Mouse (Mus musculus) yolk sac, embryonic 10.5 days (tissue): ENCODE measurements around the gene Prss34.

Experiments
- DNase-seq: peaks from one replicate; pipeline ENCODE4 v3.0.0-alpha.2; 2017; ENCODE audit warnings: low spot score

The Prss34 gene

GRCm38 (mm10) chr17:25298094-25298493, at the start of gene Prss34:
Gene Prss34, plus strand, starts transcription at chr17:25298394.
- DNase-seq = no peak

- DNase-seq = no peak
Observed at GRCm38 (mm10) chr17:25250181-25250835, 47.9 kb upstream of the Prss34 start.

- DNase-seq = no peak
Observed at GRCm38 (mm10) chr17:25252643-25253042, 45.6 kb upstream of the Prss34 start.

GRCm38 (mm10) chr17:25253760-25254159, 44.4 kb upstream of the Prss34 start:
- DNase-seq = no peak

- no peak for DNase-seq
Observed at GRCm38 (mm10) chr17:25255110-25255509, 43.1 kb upstream of the Prss34 start.

- peak; percentile 46 for DNase-seq
Observed at GRCm38 (mm10) chr17:25256140-25256754, 41.9 kb upstream of the Prss34 start, which contains the start of gene Baiap3. Gene Baiap3, minus strand, starts transcription at chr17:25256364.

- no peak for DNase-seq
Observed at GRCm38 (mm10) chr17:25257804-25258261, 40.4 kb upstream of the Prss34 start.

- DNase-seq = no peak
Observed at GRCm38 (mm10) chr17:25264453-25264852, 33.7 kb upstream of the Prss34 start.

GRCm38 (mm10) chr17:25270795-25271335, 27.3 kb upstream of the Prss34 start:
- DNase-seq = no peak

- peak; percentile 22 for DNase-seq
Observed at GRCm38 (mm10) chr17:25272326-25272725, 25.9 kb upstream of the Prss34 start.

- peak; percentile 94 for DNase-seq
Observed at GRCm38 (mm10) chr17:25272951-25273705, 25.1 kb upstream of the Prss34 start.

GRCm38 (mm10) chr17:25273706-25274501, 24.3 kb upstream of the Prss34 start:
- peak; percentile 98 for DNase-seq

- no peak for DNase-seq
Observed at GRCm38 (mm10) chr17:25274571-25275346, 23.4 kb upstream of the Prss34 start, which contains the start of gene Ube2i. Gene Ube2i, minus strand, starts transcription at chr17:25274622.

GRCm38 (mm10) chr17:25275833-25276232, 22.4 kb upstream of the Prss34 start:
- no peak for DNase-seq

- DNase-seq = peak; percentile 64
Observed at GRCm38 (mm10) chr17:25282133-25282532, 16.1 kb upstream of the Prss34 start.

- DNase-seq = peak; percentile 42
Observed at GRCm38 (mm10) chr17:25285033-25285432, 13.2 kb upstream of the Prss34 start.

- no peak for DNase-seq
Observed at GRCm38 (mm10) chr17:25288842-25289241, 9.4 kb upstream of the Prss34 start.

GRCm38 (mm10) chr17:25290411-25290810, 7.8 kb upstream of the Prss34 start:
- DNase-seq = no peak

- DNase-seq = no peak
Observed at GRCm38 (mm10) chr17:25293495-25293894, 4.7 kb upstream of the Prss34 start.

- no peak for DNase-seq
Observed at GRCm38 (mm10) chr17:25294111-25294510, 4.1 kb upstream of the Prss34 start.

- no peak for DNase-seq
Observed at GRCm38 (mm10) chr17:25308346-25308745, 10.2 kb downstream of the Prss34 start, which contains the start of gene Prss28. Gene Prss28, plus strand, starts transcription at chr17:25308646.
